Mouse (Mus musculus): ENCODE data around the gene Skp2. TPM values are rescaled to one million over a fixed set of nuclear protein-coding genes. Genes with fewer than 3 reads are reported as not detected.
A peak's percentile ranks its signal among the peaks of the same experiment; 100 is the strongest.

Gene Skp2
- polyA plus RNA-seq, 1 experiment from 2014 or later: 19.7 TPM

- Histone ChIP-seq H3K4me1 (peaks cover 34% of the 10 kb centered on the region), H3K27ac (peak overlapping the region; percentile 91), H3K9me3 (no peaks in the 10 kb centered on the region), H3K4me2 (peak overlapping the region; percentile 76), H3K36me3 (replicated peaks) (no peaks in the 10 kb centered on the region), H3K4me3 (peak overlapping the region; percentile 82), H3K27me3 (replicated peaks) (no peaks in the 10 kb centered on the region), H3K9ac (peak overlapping the region; percentile 77)
- ATAC-seq (replicated peaks): peak; percentile 76
- WGBS: 0% methylated on average over 65 of the region's 66 CpGs
These were observed 83.4 kb downstream of the Skp2 start for GRCm38 (mm10) chr15:9071556-9072544.

- peak; percentile 99 for ATAC-seq (replicated peaks)
- Histone ChIP-seq H3K4me1 (peaks cover 34% of the 10 kb centered on the region), H3K9ac (peak within 1 kb of the TSS; percentile 77), H3K4me3 (peak within 1 kb of the TSS; percentile 82), H3K9me3 (no peaks in the 10 kb centered on the region), H3K27ac (peak within 1 kb of the TSS; percentile 91), H3K36me3 (replicated peaks) (no peaks in the 10 kb centered on the region), H3K27me3 (replicated peaks) (no peaks in the 10 kb centered on the region), H3K4me2 (peak within 1 kb of the TSS; percentile 76)
- WGBS: under 1% methylated on average over 48 of the region's 54 CpGs
These were observed 84.2 kb downstream of the Skp2 start, which contains the start of gene Nadk2 for GRCm38 (mm10) chr15:9070912-9071555. Gene Nadk2, plus strand, starts transcription at chr15:9071260.

DNA sequence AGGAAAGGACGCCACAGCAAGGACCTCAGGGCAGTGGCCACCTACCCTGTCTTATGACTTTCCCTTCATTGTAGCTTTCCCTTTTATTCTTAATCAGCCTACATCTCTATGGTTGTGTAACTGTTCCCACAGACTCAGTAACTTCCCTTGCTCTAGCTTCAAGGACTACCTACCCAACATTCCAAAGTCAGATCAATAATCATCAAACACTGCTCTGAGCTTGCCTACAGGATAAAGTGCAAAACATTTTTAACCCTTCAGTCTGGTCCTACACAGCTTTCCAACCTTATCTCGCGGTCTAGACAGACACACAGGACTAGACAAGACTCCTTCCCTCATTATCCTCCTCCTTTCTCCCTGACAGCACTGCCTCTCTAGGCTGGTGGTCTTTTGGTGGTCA, 84.9 kb downstream of the Skp2 start:
- H3K4me3 ChIP-seq: peak overlapping the region; percentile 82
- H3K4me2 ChIP-seq: peak overlapping the region; percentile 76
- WGBS: 2% methylated on average over 3 of the region's 3 CpGs
- peaks cover 30% of the 10 kb centered on the region for H3K4me1 ChIP-seq
- H3K36me3 ChIP-seq (replicated peaks): no peaks in the 10 kb centered on the region
- H3K27me3 ChIP-seq (replicated peaks): no peaks in the 10 kb centered on the region
- H3K9me3 ChIP-seq: no peaks in the 10 kb centered on the region
- peak overlapping the region; percentile 77 for H3K9ac ChIP-seq
- peak overlapping the region; percentile 91; the same call in 1 of the 2 replicates for H3K27ac ChIP-seq
- ATAC-seq (replicated peaks): peak; percentile 23; the same call in 1 of the 2 replicates

DNA sequence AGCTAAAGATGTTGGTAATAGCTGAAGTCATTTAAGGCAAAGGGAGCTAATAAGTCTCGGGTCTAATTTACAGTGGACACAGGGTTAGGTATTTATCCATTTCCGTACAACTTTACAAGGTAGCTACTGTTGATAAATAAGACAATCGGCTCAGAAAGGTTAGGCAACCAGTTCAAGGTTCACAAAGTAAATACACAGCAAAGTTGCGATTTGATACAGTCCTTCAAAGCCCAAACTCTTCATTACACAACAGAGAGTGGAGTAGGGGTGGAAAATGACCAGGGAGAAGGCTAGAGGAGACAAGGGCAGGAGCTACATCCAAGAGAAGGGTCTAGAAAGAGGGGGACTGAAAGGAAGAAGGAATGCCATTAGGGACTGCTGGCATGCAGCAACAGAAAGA, 86.3 kb downstream of the Skp2 start:
- H3K4me2 ChIP-seq: no peak overlapping the region
- WGBS: 92% methylated on average over 4 of the region's 4 CpGs
- H3K27me3 ChIP-seq (replicated peaks): no peaks in the 10 kb centered on the region
- no peak overlapping the region for H3K27ac ChIP-seq
- H3K4me1 ChIP-seq: peaks cover 24% of the 10 kb centered on the region
- H3K9ac ChIP-seq: no peak overlapping the region
- no peak overlapping the region for H3K4me3 ChIP-seq
- no peaks in the 10 kb centered on the region for H3K9me3 ChIP-seq
- no peak for ATAC-seq (replicated peaks)
- no peaks in the 10 kb centered on the region for H3K36me3 ChIP-seq (replicated peaks)

Other genes with a start within 250 kb of the Skp2 start
- 13.1 and 14.4 TPM in 2 replicates for gene Ranbp3l, start 187.5 kb downstream of the Skp2 start, polyA plus RNA-seq (2015; fragmentation: Nextera tagmentation; extraction: Ambion mirVana)
- 25.7 and 25.8 TPM in 2 replicates for gene Nadk2, start 84.2 kb downstream of the Skp2 start, polyA plus RNA-seq (2015; fragmentation: Nextera tagmentation; extraction: Ambion mirVana)
- 3.3 and 4.3 TPM in 2 replicates for gene Lmbrd2, start 14.9 kb downstream of the Skp2 start, polyA plus RNA-seq (2015; fragmentation: Nextera tagmentation; extraction: Ambion mirVana)
- not detected in 2 replicates for gene Ugt3a1, start 121.5 kb upstream of the Skp2 start, polyA plus RNA-seq (2015; fragmentation: Nextera tagmentation; extraction: Ambion mirVana)
- gene Ugt3a2, start 180.1 kb upstream of the Skp2 start, polyA plus RNA-seq (2015; fragmentation: Nextera tagmentation; extraction: Ambion mirVana): not detected in 2 replicates

Data from midbrain, embryonic 15.5 days (tissue).